Mouse (Mus musculus): Measurements from ENCODE around the gene Tmem131.

DNA sequence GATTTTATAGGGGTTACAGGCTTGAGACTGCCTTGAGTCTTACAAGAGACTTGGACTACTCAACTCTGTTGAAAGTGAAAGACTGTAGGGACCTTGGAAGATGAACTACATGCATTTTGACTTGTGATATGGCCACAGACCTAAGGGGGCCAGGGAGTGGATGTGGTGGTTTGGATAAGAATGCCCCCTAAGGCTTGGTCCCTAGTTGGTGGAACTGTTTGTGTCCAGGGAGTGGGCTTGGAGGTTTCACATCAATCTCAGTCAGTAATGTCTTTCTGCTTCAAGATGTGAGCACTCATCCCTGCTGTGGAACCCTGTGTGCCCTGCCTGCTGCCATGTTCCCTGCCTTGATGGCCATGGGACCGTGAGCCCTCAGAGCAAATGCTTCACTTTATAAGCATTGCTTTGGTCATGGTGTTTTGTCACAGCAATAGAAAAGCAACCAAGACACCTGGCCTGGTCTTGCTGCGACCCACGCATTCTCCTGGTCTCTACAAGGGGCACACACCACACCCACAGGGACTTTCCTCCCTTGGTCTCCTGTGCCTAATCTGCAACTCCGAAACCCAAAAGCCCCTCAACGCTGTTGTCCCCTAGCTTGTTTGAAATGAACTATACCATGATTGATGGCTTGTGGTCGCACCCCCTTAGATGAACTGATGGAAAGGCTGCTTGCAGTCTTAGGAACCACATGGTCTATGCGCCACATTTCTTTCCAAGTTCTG, 137.1 kb downstream of the Tmem131 start:
- no peak for TF ChIP-seq CTCF (IDR thresholded peaks at IDR 0.05; ENCODE audit: insufficient read depth, low read length)
- no peak for TF ChIP-seq POLR2A (IDR thresholded peaks at IDR 0.05; ENCODE audit: borderline replicate concordance, extremely low read depth, low read depth, low read length)
